Mouse (Mus musculus) c-Kit-positive CD71-positive TER-119-positive erythroid progenitor cells, embryonic 14.5 days (primary cell): ENCODE results near the gene Zfp710.
A peak's percentile ranks its signal among the peaks of the same experiment; 100 is the strongest.

Experiments
- DNase-seq: peaks from one replicate; pipeline ENCODE4 v3.0.0-alpha.2; 2013; ENCODE audit warnings: low spot score

The Zfp710 gene

GRCm38 (mm10) chr7:80057781-80058180 lies 33.2 kb downstream of the Zfp710 start:
- DNase-seq: no peak

GRCm38 (mm10) chr7:80058405-80059063 lies 33.9 kb downstream of the Zfp710 start:
- no peak for DNase-seq

GRCm38 (mm10) chr7:80059064-80059838 lies 34.6 kb downstream of the Zfp710 start:
- DNase-seq: no peak

DNA sequence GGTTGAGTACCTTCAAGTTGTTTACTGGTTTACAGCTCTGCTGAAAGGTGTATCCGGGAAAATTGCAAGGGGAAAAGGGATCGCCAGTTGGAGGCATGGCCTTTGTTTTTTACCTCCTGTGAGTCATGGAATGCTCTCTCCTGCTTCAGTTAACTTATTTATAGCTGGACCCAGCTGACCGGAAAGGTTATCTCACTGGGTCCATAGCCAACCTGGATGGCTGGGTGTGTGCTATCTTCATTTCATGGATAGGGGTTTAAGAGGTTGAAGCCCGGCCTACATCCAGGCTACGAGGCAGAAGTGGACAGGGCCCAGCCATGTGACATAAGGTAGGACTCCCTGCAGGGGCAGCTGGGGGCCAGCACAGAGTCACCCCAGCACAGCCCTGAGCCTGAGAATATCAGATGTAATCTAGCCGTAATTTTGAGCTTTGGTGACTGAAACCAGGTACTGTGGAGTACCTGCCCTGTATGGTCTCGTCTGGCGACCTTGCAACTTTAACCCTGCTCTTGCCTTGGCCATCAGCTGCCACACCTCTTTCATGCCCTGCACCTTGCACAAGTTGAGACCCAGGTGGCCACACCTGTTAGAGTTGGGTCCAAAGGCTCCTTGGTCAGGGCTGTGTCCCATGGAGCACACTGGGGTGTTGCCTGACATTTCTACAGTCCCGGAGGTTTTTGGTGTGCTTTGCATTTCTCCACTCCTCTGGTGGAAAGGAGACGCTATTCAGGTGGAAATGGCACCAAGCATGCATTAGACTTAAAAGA lies 35.6 kb downstream of the Zfp710 start:
- no peak for DNase-seq

DNA sequence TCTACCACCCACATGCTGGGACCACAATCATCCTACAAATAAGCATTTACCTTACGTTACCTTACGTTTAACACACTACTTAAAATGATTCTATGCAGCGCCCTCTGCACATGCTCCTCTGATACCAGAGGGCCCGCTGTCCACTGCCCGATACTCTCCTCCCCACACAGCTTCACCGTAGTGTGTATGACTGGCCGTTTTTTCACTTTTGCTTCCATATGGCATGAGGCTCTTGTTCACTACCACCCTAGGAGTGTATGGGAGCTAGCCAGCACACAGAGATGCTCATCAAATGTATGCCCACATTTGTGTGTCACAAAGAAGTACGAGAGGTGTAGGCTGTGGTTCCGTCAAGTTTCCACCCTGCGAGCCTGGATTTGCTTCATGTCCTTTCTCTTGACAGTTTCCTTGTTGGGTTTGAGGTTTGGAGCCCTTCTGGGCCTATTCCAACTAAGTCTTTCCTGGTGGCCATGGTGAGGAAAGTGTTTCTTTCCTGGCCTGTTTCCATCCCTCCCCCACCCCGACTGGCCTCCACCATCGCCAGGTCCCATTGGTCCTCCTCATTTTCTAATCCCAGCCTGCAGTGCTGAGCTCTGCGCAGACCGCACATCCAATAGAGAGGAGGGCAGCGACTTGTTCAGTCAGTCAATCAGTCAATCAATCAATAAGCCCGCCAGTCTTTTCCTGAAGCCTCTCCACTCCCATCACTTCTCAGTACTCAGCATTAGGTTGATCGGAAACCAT lies 37.6 kb downstream of the Zfp710 start:
- no peak for DNase-seq

- DNase-seq: no peak
Measured at GRCm38 (mm10) chr7:80063244-80063643, 38.6 kb downstream of the Zfp710 start.

- DNase-seq: no peak
Measured at GRCm38 (mm10) chr7:80063902-80064736, 39.5 kb downstream of the Zfp710 start.

DNA sequence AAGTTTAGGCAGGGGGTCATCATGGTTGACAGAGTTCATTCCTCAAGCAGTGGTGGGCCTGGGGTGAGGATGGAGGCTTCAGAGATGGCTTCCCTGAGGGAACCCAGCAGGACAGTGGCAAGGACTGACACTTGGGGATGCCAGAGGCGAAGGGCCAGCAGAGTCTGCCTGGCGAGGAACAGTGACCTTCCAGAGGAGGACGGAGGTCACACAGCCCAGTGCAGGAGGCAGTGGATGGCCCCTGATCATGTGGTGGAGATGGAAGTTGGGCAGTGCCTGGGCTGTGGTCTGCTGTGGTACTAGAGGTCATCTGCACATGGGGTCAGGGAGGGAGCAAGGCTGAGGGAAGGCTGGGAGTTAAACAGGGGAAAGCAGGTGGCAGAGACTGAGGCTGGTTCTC lies 40.6 kb downstream of the Zfp710 start:
- DNase-seq: no peak

- DNase-seq: no peak
Measured at GRCm38 (mm10) chr7:80066675-80067455, 42.3 kb downstream of the Zfp710 start.

DNA sequence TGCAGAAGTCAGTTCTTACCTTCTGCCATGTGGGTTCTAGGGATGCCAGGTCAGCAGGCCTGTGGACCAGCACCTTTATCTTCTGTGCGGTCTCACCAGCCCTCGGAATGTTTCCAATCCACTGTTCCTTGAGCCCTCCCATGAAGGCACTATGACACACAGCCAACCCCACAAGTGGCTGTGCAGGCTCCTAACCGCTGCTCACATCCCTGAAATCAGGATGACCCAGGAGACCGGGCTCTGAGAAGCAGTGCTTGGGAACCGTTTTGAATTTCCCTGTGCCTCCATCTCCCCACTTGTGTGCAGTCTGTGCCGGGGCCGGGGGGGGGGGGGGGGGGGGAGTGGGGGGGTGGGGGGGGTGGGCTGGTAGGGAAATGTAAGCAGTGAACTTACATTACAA lies 43.7 kb downstream of the Zfp710 start:
- DNase-seq: no peak

DNA sequence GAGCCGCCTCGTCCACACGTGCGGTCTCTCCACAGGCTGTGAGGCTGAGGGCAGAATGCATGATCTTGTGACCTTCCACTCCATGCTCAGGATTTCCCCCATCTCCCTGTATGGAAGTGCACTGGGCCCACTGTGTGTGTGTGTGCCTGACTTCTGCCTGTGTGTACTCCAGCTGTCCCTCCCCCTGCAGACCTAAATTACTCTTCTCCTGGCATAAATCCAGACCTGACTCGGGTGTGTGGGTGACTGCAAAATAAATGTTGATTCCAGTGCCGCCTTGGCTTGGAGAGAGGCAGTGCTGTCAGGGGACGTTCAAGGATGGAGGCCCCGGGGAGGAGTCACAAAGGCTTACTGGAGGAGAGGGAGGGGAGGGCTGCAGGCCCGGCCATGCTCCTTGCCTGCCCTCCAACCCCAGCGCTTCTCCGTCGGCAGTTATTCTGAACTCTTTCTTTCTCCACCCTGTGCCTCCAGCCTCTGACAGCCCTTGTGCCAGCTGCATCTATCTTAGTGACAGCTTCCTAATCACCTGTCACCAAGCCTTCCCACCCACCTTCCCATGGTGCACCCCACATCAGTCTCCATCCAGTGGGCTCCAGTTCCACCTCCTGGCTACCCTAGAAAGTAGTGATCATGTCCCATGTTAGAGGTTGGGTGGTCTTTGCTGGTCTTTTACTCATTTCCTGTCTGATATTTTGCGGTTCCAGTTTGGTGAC lies 45.2 kb downstream of the Zfp710 start:
- no peak for DNase-seq

DNA sequence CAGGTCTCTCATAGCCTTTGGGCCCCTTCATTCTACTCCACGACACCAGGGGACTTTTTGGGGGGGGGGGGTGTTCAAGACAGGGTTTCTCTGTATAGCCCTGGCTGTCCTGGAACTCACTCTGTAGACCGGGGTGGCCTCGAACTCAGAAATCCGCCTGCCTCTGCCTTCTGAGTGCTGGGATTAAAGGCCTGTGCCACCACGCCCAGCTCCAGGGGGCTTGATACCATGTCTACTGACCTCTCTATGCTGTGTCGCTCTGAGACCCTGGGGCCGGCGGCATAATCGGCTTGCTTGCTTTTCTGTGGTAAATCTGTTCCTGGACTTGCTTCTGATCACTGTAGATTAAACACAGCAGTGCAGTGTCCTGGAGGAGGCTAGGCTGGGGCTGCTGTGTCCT lies 46.6 kb downstream of the Zfp710 start:
- DNase-seq: no peak

DNA sequence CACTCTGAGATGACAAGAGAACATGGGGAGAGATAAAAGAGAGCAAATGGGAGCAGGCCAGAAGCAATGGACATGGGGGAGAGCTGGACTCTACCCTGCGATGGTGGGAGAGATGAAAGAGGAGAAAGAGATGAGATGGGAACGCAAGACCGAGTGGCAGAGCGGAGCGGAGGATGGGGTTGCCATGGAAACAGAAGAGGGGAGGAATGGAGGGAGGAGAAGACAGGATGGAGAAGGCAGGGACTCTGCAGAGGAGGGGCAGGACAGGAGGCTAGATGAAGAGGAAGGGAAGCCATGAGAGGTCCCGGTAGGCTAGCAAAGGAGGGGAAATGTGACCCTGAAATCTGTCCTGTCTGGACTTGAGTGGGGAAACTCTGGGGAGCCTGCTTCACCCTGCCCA lies 47.7 kb downstream of the Zfp710 start:
- DNase-seq: no peak

GRCm38 (mm10) chr7:80073506-80073905 lies 48.9 kb downstream of the Zfp710 start:
- no peak for DNase-seq

GRCm38 (mm10) chr7:80074921-80075441 lies 50.4 kb downstream of the Zfp710 start:
- peak; percentile 69 for DNase-seq

DNA sequence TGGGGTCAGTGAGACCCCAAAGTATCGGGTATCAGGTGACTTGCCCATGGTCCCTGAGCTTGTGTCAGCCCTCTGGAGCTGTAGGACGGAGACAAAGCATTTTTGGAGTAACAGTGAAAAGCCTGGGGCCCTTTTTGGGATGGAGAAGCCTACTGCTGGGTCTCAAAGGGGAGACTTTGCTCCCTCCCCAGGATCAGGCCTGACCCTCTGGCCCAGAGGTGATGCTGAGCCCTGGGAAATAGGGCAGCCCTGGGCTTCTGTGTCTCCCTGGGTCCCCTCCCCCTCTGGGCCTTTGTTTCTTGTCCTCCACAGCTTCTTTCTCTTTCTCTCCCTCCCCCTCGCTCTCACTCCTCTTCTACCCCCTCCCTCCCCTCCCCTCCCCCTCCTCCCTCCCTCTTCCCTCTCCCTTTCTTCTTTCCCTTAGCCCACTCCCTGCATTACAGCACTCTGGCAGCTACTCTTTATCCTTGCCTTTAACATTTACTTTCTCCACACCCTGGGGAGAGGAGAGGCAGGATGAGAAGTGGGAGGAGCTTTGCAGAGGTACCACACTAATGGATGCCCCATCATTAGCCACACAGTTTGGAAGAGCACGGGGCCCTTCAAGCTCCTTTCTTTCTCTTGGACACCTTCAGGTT lies 51.5 kb downstream of the Zfp710 start:
- no peak for DNase-seq

- DNase-seq: no peak
Measured at GRCm38 (mm10) chr7:80076961-80077716, 52.5 kb downstream of the Zfp710 start.

- no peak for DNase-seq
Measured at GRCm38 (mm10) chr7:80077801-80078200, 53.2 kb downstream of the Zfp710 start.
